Mouse (Mus musculus) ES-Bruce4 (cell line): Measurements from ENCODE around the gene Rhbdd1. TPM values are rescaled to one million over a fixed set of nuclear protein-coding genes. Genes with fewer than 3 reads are reported as not detected.
A peak's percentile ranks its signal among the peaks of the same experiment; 100 is the strongest.

ENCODE experiments used
- H3K27ac ChIP-seq: 2 replicates; pipeline ENCODE4 v1.5.1; 2012; ENCODE audit warnings: low read length, inconsistent platforms; ENCODE audit not compliant: insufficient read depth
- H3K27me3 ChIP-seq: 2 replicates; pipeline ENCODE4 v1.6.1; 2012; ENCODE audit warnings: mild to moderate bottlenecking, low read length, inconsistent platforms; ENCODE audit not compliant: control insufficient read depth, poor library complexity, insufficient read depth, severe bottlenecking
- H3K36me3 ChIP-seq: 2 replicates; pipeline ENCODE4 v1.6.1; 2012; ENCODE audit warnings: inconsistent platforms, mild to moderate bottlenecking, low read length, moderate library complexity; ENCODE audit not compliant: control insufficient read depth, poor library complexity, insufficient read depth, severe bottlenecking
- H3K4me1 ChIP-seq: one replicate; pipeline ENCODE4 v1.8.1; 2011; ENCODE audit warnings: low read length; ENCODE audit not compliant: control insufficient read depth, insufficient read depth
- H3K4me3 ChIP-seq: 2 replicates; pipeline ENCODE4 v1.5.1; 2011; ENCODE audit warnings: low read depth, mild to moderate bottlenecking, low read length
- H3K9ac ChIP-seq: 2 replicates; pipeline ENCODE4 v1.6.1; 2012; ENCODE audit warnings: low read depth, mild to moderate bottlenecking, inconsistent platforms; ENCODE audit not compliant: poor library complexity, severe bottlenecking
- H3K9me3 ChIP-seq: replicated peaks from 2 replicates; pipeline ENCODE4 v1.6.1; 2012; ENCODE audit warnings: mild to moderate bottlenecking, low read length, inconsistent platforms; ENCODE audit not compliant: control insufficient read depth, poor library complexity, insufficient read depth, severe bottlenecking
- CTCF ChIP-seq: IDR thresholded peaks from one replicate; pipeline ENCODE4 v1.8.1; 2011; ENCODE audit warnings: low read depth, low read length
- EP300 ChIP-seq: IDR thresholded peaks from 2 replicates; pipeline ENCODE4 v1.6.1; 2011; ENCODE audit warnings: low read depth, low read length; ENCODE audit not compliant: insufficient read depth
- POLR2A ChIP-seq: IDR thresholded peaks from one replicate; pipeline ENCODE4 v1.8.1; 2011; ENCODE audit warnings: low read length; ENCODE audit not compliant: insufficient read depth
- polyA plus RNA-seq: library from polyadenylated mRNA; stranded (reverse); fragments of >200 nt; gene quantifications from 2 replicates; pipeline ENCODE4 v1.2.4, GENCODE M21; 2011; ENCODE audit warnings: low read depth; ENCODE audit not compliant: missing spikeins, insufficient read depth, insufficient read length

The Rhbdd1 gene
- polyA plus RNA-seq, 1 experiment = 21.4 TPM

GRCm38 (mm10) chr1:82281823-82282222, 34.4 kb upstream of the Rhbdd1 start:
- Histone ChIP-seq H3K36me3 (no peaks in the 10 kb centered on the region), H3K27me3 (no peaks in the 10 kb centered on the region), H3K4me1 (peaks cover 1% of the 10 kb centered on the region), H3K9ac (no peak overlapping the region), H3K4me3 (no peak overlapping the region), H3K9me3 (no peaks in the 10 kb centered on the region), H3K27ac (no peak overlapping the region)
- TF ChIP-seq CTCF = no peak
- no peak for TF ChIP-seq EP300
- TF ChIP-seq POLR2A = no peak

- Histone ChIP-seq H3K27me3 (no peaks in the 10 kb centered on the region), H3K9ac (peak overlapping the region; percentile 57), H3K9me3 (no peaks in the 10 kb centered on the region), H3K4me3 (peak overlapping the region; percentile 64), H3K27ac (no peak overlapping the region), H3K36me3 (no peaks in the 10 kb centered on the region), H3K4me1 (peaks cover 1% of the 10 kb centered on the region)
- TF ChIP-seq EP300 (no peak), POLR2A (peak; percentile 27), CTCF (no peak)
Measured at GRCm38 (mm10) chr1:82282992-82283611, 33.1 kb upstream of the Rhbdd1 start.

GRCm38 (mm10) chr1:82283901-82284301, 32.4 kb upstream of the Rhbdd1 start:
- H3K27me3 ChIP-seq = no peaks in the 10 kb centered on the region
- no peak overlapping the region for H3K27ac ChIP-seq
- H3K9ac ChIP-seq = 0 out of 2 replicates have a peak overlapping the region, but pooled peaks have one; percentile 57
- H3K9me3 ChIP-seq = no peaks in the 10 kb centered on the region
- TF ChIP-seq EP300 (no peak), POLR2A (no peak), CTCF (no peak)
- peaks cover 1% of the 10 kb centered on the region for H3K4me1 ChIP-seq
- no peak overlapping the region for H3K4me3 ChIP-seq
- no peaks in the 10 kb centered on the region for H3K36me3 ChIP-seq

- Histone ChIP-seq H3K9ac (no peak overlapping the region), H3K27me3 (no peaks in the 10 kb centered on the region), H3K27ac (no peak overlapping the region), H3K4me1 (peaks cover 1% of the 10 kb centered on the region), H3K36me3 (no peaks in the 10 kb centered on the region), H3K4me3 (no peak overlapping the region), H3K9me3 (no peaks in the 10 kb centered on the region)
- TF ChIP-seq EP300 (no peak), CTCF (no peak), POLR2A (no peak)
Measured at GRCm38 (mm10) chr1:82284403-82284802, 31.8 kb upstream of the Rhbdd1 start.

- no peak overlapping the region for H3K27ac ChIP-seq
- H3K4me1 ChIP-seq = peaks cover 1% of the 10 kb centered on the region
- no peak overlapping the region for H3K9ac ChIP-seq
- no peaks in the 10 kb centered on the region for H3K9me3 ChIP-seq
- H3K27me3 ChIP-seq = no peaks in the 10 kb centered on the region
- H3K36me3 ChIP-seq = no peaks in the 10 kb centered on the region
- TF ChIP-seq CTCF = no peak
- no peak for TF ChIP-seq EP300
- TF ChIP-seq POLR2A = no peak
- no peak overlapping the region for H3K4me3 ChIP-seq
Measured at GRCm38 (mm10) chr1:82285461-82286189, 30.6 kb upstream of the Rhbdd1 start.
